Mouse (Mus musculus) layer of hippocampus, postnatal 14 days (tissue): ENCODE data around the gene Gnaq. TPM values are rescaled to one million over a fixed set of nuclear protein-coding genes. Genes with fewer than 3 reads are reported as not detected.
A peak's percentile ranks its signal among the peaks of the same experiment; 100 is the strongest.

Experiments
- DNase-seq, 2 experiments: peaks; one replicate each; pipeline ENCODE4 v3.0.0; 2021 to 2022; ENCODE audit warnings: low spot score in 2 of 2, mixed read lengths in 1 of 2
- total RNA-seq, 2 experiments: library from RNA; stranded (reverse); gene quantifications; 2 replicates each; pipeline ENCODE4 v1.2.3; 2021

Gene Gnaq
- total RNA-seq, 2 experiments from 2014 or later, result 206 TPM

DNA sequence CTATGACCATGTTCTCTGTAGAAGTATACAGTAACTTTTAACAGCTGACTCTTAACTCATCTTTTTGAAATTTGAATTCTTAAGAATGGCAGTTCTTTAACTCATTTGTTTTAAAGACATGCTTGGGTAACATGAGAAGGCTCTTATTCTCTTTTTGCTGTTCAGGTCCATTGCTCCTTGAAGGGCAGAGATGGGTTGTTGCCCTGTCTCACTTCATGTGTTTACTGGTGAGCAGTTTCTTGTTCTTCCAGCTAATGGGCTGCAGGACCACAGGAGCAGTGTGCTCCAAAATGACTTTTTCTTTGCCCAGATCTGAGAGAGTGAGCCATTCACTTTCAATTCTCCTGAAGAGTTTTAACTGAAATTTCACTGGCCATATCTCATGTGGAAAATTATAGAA, 176.4 kb downstream of the Gnaq start:
- DNase-seq, result no peak

GRCm38 (mm10) chr19:16314295-16314821, 181.7 kb downstream of the Gnaq start:
- DNase-seq, result no peak

DNA sequence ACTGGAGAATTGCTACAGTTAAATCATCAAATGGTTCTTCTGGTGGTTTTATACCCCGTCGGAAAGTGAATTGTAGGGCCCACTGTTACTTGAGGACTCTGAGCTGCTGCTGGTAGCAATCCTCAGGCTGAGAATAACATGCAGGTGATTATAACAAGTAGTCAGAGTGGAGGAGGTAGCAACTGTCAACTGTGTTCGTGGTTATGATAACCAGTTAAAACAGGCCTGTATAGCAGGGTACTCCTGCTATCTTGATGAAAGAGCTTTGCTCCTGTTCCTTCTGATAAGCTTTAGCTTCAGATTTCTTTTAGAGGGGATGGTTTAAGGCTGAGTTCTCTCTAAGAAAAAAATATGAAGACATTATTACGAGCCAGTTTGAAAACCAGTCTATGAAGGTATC, 182.9 kb downstream of the Gnaq start:
- no peak for DNase-seq

- peak in 1 of 2 experiments; percentile 43 for DNase-seq
Observed at GRCm38 (mm10) chr19:16318128-16318811, 185.6 kb downstream of the Gnaq start.

- no peak for DNase-seq
Observed at GRCm38 (mm10) chr19:16319986-16320385, 187.4 kb downstream of the Gnaq start.

GRCm38 (mm10) chr19:16322986-16323385, 190.4 kb downstream of the Gnaq start:
- DNase-seq, result no peak

GRCm38 (mm10) chr19:16324239-16324638, 191.6 kb downstream of the Gnaq start:
- no peak for DNase-seq

GRCm38 (mm10) chr19:16325911-16326310, 193.3 kb downstream of the Gnaq start:
- DNase-seq, result no peak

- no peak for DNase-seq
Observed at GRCm38 (mm10) chr19:16327401-16328073, 194.9 kb downstream of the Gnaq start.

DNA sequence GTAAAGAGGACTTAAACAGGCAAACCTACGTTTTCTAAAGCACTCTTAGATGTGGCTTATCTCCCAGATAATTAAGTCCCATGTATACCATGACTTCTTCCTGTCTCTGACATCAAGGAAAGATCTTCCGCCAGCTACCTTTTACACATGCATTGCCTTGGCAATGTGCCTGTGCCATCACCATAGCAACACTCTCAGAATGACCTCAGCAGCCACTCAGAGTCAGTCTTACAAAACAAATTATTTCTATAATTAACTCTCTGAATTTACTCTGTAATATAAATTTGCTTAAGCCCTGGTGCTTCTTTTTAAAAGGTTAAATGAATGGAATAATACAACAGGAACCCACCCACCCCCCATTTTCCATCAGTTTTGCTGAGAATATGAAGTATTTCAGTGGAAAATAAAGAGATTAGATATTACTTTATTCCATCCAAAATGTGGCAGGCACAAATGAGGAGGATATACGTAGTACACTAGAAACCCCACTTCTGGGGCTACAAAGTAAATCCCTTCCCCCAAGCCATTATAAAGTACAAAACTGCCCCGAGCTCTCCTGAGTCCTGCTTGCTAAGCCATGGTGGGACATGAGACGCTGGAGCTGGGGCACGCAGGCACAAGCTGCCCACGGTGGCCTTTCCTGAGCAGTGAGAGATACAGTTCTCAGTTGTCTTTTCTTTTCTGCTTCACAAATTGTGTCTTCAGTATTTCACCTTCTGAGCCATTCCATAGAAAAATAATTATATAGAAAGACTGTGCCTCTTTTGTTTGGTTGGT, 195.6 kb downstream of the Gnaq start:
- peak in 1 of 2 experiments; percentile 37 for DNase-seq

DNA sequence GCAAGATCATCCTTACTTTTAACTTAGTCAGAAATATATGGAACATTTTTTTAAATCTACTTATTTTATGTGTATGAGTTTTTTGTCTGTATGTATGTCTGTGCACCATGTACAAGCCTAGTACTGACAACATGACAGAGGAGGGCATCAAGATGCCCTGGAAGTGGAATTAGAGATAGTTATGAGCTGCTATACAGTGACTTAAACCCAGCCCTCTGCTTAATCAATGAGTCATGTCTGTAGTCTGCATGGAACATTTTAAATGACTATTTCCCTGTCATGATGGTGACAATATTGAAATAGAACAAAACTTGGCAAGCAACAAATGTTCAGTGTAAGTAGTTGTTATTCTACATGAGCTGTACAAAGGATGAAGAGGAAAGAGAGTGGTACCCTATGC, 196.4 kb downstream of the Gnaq start:
- DNase-seq, result no peak

GRCm38 (mm10) chr19:16329648-16330047, 197.0 kb downstream of the Gnaq start:
- DNase-seq, result no peak

GRCm38 (mm10) chr19:16330161-16330560, 197.5 kb downstream of the Gnaq start:
- no peak for DNase-seq

- DNase-seq, result no peak
Observed at GRCm38 (mm10) chr19:16331047-16331446, 198.4 kb downstream of the Gnaq start.

GRCm38 (mm10) chr19:16337866-16338530, 205.4 kb downstream of the Gnaq start:
- DNase-seq, result no peak

GRCm38 (mm10) chr19:16339954-16340586, 207.4 kb downstream of the Gnaq start:
- DNase-seq, result no peak

- DNase-seq, result peak in 1 of 2 experiments; percentile 42
Observed at GRCm38 (mm10) chr19:16342702-16343101, 210.1 kb downstream of the Gnaq start.

- peak in 1 of 2 experiments; percentile 69 for DNase-seq
Observed at GRCm38 (mm10) chr19:16345516-16345915, 212.9 kb downstream of the Gnaq start.

DNA sequence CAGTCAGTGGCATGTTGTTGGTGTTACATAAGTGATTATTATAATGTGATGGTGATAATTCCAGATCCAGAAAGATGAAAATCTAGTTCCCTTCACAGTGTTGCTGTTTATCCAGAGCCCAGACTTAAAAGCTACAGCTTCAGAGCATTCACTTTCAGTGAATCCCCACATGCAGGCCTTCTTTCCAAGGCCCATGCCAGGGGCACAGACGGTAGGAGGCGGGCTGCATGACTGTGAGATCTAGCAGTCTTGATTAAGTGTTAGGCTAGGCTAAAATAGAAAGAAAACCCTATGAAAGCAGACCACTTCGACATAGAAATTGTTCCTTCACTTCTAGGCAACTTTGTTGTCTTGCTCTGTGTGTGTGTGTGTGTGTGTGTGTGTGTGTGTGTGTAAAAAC, 214.4 kb downstream of the Gnaq start:
- DNase-seq, result peak; percentile 40 to 65

DNA sequence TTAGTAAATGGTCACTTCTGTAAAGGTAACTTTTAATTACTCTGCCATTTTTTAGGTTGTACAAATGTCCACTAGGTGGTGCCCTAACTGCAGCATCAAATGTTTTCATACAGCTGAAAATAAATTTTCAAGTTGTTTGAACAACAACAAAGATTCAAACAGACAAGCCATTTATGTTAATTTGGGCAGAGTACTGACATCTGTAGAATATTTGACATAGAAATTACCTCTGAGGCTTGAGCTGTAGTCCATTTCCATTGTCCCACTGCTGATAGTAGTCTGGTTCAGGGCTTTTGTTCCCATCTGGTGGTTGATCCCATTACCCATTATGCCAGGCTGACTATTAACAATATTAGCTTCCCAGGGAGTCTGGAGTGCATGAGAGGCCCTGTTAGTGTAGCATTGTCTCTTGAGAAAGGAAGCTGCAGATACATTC, 221.1 kb downstream of the Gnaq start:
- DNase-seq, result peak in 1 of 2 experiments; percentile 55

DNA sequence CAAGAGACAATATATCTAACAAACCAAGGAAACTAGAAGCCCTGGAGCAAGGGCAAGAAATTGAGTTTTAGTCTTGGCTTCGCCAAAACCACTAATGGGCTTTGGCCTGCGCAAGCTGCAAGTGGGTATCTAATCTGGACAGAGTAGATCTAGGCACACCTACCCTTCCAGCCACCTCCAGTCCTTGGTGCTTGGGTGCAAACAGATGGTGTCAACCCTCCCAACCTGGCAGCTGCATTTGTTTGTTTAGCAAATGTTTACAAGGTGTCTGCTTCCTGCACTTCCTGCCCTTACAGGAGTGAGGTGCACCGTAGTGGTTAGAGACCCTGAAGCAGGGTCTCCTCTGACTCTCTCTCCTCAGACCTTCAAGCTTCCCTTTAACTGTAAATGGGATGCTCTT, 225.5 kb downstream of the Gnaq start:
- no peak for DNase-seq
